Mouse (Mus musculus) thymus, postnatal 14 days (tissue): ENCODE measurements around the gene Pla2g3.

Experiments
- DNase-seq: peaks from one replicate; pipeline ENCODE4 v3.0.0; 2021

Gene Pla2g3

DNA sequence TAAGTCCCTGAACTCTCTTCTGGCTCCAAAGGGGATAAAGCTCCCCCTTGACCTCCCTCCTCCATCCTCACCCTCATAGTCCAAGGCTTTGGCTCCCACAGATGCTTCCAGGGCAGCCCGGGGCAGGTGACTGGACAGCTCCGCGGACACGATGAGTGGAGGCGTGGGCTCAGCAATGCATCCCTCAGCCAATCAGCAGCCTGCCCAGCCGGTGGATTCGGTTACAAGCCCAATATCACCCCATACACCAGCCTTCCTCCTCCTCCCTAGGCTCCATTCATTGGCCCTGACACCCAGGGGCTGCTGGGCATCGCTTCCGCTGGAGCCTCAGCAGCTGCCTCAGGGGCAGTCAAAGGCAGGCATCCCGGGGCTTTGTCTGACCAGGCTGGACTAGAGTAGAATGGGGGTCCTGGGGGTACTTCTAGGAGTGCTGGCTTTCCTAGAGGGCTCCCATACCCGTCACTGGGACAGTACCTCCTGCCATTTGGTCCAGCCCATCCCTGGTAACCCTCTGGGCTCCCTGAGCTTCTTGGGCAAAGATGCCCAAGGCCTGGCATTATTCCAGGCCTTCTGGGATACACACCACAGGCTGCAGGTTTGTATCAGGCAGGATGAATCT lies at the start of gene Pla2g3:
Gene Pla2g3, plus strand, starts transcription at position 333 of the 619 bp plus-strand sequence.
- no peak for DNase-seq

DNA sequence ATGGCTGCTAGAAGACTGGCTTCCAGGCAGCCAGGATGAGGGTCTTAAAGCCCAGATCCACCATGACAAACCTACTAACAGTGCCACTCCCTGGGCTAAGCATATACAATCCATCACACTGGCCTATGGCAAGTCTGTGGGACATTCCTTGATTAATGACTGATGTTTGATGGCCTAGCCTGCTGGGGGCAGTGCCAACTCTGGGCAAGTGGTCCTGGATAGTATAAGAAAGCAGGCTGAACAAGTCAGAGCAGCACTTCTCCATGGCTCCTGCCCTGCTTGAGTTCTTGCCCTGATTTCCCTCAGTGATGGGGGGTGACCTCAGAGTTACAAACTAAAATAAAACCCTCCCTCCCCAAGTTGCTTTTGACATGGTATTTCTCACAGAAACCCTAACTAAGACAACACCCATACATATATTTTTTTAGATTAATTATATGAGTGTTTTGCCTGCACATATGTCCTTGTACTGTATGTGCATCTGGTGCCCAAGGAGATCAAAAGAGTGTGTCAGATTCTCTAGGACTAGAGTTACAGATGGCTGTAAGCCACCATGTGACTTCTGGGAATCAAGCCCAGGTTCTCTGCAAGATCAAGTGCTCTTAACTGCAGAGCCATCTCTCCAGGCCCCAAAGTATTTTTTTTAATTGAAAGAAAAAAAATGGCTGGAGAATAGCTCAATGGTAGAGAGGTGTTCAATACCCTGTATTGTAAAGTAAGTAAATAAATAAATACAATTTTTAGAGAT lies 46.2 kb upstream of the Pla2g3 start:
- DNase-seq, result no peak

DNA sequence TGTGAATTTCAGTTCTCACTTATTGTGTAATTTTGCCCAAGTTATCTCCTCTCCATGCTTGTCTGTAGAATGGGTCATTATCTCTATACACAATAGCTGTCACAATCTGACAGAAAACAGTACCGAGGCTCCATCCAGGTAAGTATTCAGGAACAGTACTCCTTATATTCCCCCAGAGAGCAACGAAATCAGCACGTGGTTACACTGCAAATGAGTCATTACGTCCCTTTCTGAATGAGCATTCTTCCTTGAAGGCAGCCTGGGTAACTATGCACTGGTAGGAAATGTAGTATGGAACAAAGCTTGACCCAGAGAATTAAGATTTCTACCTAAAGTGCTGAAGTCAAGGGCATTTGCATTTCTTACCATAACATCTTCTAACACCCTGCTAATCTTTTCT lies 45.4 kb upstream of the Pla2g3 start:
- no peak for DNase-seq

DNA sequence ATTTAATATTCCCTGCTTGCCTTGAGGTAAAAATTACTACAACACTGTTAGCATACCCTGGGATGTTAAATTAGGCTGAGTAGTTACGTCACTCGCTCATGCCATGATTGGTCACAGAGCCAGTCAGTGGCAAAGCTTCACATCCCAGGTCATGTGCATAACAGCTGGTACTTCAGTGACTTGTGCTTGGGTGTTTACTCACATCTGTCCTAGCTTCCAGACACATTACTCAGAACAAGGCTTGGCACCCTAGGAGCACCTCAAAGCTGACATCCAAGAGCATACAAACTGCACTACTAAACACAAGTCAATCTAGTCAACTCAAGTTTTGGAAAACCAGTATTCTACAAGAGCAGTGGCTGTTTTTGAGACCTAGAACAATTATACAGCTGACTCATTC lies 45.0 kb upstream of the Pla2g3 start:
- no peak for DNase-seq

DNA sequence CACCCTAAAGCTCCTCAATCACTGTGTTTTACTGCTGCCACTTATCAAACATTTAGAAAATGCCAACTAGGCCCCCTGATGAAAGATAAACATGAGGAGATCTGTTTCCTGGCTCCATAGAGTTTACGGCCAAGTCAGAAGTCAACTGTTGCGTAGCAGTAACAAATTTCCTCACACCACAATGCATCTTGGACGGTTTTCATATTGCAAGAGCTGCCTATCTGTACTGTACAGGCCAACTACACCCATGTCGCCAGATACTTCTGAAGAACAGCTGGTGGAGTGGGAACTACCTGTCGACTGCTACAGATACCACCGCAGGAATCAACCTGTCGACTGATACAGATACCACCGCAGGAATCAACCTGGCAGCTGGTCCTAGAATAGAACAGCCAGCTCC lies 43.2 kb upstream of the Pla2g3 start:
- DNase-seq, result no peak

DNA sequence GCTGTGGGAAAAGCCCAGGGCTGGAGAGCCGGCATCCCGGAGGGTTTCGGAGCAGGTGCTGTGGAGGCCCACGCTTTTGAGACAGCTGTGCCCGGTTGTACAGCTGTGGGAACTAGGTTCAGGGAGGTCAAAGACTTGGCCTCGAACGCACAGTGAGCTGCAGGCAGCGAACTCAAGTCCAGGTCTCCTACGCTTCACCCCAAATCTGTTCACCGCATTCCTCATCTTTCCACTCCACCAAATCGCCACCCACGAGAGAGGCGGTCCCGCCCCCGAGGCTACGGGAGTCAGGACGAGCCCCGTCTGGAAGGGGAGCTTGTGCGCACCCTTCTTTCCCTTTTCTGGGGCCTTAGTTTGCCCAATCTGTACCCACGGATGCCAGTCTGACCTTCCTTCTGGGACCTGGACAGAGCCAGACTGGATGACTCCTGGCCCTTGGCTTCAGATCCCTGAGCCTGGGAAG lies 36.4 kb upstream of the Pla2g3 start:
- no peak for DNase-seq

DNA sequence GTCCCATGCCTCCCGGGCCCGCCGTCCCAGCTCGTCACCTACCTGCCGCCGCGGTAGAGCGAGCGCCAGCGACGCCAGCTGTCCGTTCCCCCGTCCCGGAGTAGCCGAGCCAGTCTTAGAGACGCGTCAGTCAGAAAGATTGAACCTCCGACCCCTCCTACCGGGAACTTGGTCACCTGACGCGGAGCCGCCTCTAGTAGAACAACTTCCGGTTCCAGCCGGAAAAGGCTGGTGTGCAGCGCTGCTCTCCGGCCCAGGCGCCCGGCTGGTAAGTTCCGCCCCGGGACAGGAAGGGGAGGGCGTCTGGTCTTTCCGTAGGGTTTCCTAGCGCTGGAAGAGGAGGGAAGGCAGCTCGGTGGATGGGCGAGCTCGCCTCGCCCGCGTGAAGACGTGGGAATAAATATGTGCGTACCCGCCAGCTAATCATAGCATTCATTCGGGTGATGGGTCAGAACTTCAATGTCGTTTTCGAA lies 35.9 kb upstream of the Pla2g3 start, which contains the start of gene Rnf185:
Gene Rnf185, minus strand, starts transcription at position 197 of the 473 bp plus-strand sequence.
- peak; percentile 93 for DNase-seq

DNA sequence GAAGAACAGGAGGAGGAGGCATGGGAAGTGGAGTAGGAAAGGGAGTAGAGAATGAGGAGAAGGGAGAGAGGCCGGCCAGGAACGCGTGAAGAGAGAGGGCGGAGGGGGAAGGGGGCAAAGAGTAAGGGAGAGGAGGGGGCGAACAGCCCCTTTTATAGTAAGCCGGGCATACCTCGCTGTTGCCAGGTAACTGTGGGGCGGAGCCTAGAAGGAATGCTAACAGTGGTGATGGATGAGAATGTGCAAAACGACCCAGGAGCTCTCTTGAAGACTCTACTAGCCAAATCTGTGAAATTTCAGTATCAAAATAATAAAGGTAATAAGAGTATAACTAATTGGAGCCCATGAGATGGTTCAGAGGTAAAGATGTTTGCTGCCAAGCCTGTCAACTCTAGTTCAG lies 35.3 kb upstream of the Pla2g3 start:
- DNase-seq, result peak; percentile 41

DNA sequence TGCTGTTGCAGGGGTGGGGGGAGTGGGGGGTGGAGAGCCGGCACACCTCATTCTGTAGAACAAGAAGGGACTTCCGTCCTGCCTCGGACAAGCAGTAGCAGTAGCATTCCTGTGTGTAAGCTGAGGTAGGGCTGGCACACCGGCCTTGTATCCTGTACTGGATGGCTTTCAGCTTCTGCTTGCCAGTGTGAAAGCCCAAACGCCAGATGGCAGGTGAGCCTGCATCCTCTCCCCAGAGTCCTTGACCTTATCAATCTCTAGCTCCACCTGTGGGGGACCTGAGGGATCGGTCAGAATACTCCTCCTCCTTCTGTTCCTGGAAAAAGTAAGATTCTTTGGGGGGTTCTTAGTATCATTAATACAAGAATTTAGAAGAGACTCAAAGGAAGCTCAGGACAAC lies 34.6 kb upstream of the Pla2g3 start:
- DNase-seq, result peak; percentile 41

DNA sequence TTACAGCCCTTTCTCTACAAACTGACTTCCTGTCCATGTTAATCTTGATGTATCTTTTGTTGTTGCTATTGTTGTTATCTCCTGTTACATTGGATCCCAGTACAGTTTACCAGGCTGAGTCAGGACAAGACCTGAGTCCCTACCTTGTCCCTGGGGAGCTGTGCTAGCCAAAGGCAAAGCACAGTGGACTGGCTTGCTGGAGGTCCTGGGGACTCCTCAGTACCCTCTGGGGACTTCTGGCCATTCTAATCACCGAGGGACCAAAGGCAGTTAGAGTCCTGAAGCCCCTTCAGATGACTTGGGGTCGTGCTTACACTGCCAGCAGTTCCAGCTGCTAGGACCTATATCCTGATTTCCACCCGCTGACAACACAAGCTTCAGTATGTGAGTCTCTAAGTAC lies 33.6 kb upstream of the Pla2g3 start:
- no peak for DNase-seq

DNA sequence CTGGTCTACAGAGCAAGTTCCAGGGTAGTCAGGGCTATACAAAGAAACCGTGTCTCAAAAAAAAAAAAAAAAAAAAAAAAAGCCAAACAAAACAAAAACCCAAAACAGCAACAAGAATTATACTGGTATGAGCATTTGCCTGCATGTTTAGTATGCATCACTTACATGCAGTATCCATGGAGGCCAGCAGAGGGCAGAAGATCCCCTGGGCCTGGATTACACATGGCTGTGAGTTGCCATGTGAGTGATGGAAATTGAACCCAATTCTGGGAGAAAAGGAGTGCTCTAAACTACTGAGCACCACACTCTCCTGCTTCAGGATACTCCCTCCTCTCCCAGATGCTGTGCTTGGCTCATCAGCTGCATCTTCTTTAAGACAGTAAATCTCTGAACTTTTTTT lies 31.7 kb upstream of the Pla2g3 start:
- DNase-seq, result peak; percentile 77

DNA sequence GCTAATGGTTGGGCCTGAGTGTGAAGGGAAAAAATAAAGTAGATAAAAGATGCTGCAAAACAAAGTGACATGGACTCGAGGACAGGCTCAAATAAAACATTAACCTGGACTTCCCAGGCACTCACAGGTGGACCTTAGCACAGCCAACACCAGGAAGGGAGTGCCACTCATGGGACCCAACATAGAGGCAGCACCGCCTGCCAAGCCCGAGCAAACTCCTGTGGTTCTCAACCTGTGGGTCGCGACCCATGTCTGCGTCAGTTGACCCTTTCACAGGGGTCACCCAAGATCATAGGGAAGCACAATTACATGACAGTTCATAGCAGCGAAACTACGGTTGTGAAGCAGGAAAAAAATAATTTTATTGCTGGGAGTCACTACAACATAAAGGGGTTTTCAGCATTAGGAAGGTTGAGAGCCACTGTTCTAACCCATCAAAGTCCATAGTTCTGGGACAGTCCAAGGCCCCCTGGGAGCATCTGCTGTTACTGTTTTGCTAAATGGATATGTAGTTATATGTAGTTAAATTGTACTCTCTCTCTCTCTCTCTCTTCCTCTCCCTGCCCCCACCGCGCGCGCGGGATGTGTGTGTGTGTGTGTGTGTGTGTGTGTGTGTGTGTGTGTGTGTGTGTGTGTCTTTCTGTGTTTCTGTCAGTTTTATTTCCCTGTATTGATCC lies 29.5 kb upstream of the Pla2g3 start:
- DNase-seq, result no peak

DNA sequence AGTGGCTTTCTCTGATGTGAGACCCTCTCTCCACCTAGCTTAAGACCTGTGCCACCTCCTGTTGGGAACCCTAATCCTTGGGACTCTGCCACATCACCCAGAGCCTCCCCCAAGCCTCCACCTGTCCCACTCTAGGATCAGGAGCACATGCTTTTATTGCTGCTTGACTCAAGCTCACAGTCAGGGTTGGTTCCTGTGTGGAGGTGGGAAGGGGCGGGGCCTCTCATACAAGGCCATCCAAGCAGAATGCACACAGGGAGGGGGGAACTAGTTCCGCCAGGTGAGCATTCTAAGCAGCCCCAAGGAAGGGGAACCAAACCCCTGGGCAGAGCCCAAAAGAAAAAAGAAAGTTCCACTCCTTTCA lies 29.0 kb upstream of the Pla2g3 start:
- DNase-seq, result no peak

DNA sequence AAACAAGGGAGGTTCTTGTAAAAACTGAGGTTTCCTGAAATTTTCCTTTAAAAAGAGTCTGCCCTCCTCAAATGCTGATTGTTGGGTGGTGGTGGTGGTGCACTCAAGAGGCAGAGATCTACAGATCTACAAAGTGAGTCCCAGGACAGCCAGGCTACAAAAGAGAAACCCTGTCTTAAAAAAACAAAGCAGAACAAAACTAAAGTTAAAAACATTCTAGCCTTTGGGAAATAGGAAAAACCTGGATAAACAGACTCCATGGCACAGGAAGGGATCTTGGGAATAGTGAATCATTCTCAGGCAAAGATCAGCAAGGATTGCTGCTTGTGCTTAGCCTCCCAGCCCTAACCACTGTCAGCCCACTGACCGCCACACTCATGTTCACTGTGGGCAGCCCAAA lies 25.2 kb upstream of the Pla2g3 start:
- DNase-seq, result no peak

DNA sequence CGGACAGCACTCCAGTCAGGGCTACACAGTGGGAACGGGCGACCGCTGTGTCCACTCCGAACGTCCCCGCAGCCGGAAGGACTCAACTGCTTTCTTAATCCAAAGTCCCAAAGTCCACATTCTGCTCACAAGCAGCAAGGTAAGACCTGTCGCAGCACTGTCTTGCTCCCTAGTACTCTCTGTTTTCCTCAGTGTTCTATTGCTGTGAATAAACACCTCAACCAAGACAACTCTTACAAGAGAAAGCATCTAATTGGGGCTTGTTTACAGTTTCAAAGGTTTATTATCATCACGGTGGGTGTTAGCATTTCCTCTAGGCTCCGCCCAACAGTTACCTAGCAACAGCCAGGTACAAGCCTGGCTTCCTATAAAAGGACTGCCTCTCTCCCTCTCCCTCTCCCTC lies 16.6 kb upstream of the Pla2g3 start:
- no peak for DNase-seq

DNA sequence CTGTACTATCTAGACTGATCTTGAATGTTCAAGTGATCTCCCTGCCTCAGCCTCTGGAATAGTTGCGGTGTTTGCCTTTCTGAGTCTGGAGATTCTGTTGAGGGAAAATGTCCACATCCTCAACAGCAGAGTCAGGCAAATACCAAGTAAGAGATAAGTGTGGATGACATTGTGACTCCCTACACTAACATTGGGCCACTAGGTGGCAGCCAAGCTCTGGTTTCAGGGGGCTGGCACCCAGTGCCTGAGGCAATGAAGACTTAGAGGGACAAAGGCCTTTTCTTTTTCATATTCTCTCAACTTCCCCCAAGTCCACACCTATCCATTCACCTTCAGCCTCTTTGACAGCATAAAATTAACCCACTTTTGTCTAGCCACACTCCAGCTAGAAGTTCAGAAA lies 15.6 kb upstream of the Pla2g3 start:
- DNase-seq, result peak; percentile 84

DNA sequence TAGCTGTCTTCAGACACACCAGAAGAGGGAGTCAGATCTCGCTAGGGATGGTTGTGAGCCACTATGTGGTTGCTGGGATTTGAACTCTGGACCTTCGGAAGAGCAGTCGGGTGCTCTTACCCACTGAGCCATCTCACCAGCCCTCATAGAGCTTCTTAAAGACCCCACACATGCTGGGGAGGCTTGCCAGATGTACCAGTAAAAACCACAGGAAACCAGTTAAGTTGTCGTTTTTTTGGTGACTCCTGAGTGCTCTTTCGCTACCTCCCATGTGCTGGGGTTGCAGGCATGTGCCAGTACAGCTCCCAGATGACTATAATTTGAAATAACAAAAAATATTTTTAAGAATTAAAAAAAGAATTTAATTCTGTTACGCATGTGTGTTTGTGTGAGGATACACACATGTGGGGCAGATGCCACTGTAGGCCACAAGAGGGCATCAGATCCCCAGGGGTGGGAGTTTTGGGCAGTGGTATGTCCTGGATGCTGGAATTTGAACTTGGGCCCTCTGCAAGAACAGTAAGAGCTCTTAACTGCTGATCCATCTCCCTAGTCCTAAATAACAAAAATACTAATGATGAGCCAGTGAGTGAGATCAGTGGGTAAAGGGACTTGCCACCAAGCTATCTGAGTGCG lies 13.5 kb upstream of the Pla2g3 start:
- no peak for DNase-seq

DNA sequence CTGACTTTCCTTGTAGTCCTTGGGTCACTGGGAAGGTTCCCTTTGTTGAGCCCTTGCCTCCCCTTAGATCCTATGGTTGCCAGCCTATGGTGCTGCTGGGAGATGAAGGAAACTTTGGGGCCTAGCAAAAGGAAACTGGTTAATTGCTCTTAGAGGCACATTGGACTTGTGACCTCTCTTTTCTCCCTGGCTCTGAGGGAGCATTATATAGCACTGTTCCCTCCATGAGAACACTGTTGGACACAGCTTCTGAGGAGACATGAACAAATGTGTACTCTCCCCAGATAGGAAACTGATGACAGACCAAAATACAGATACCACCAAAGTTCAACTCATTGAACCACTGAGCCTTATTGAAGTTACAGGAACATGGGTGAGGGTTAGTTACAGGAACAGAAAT lies 12.6 kb upstream of the Pla2g3 start:
- DNase-seq, result no peak

DNA sequence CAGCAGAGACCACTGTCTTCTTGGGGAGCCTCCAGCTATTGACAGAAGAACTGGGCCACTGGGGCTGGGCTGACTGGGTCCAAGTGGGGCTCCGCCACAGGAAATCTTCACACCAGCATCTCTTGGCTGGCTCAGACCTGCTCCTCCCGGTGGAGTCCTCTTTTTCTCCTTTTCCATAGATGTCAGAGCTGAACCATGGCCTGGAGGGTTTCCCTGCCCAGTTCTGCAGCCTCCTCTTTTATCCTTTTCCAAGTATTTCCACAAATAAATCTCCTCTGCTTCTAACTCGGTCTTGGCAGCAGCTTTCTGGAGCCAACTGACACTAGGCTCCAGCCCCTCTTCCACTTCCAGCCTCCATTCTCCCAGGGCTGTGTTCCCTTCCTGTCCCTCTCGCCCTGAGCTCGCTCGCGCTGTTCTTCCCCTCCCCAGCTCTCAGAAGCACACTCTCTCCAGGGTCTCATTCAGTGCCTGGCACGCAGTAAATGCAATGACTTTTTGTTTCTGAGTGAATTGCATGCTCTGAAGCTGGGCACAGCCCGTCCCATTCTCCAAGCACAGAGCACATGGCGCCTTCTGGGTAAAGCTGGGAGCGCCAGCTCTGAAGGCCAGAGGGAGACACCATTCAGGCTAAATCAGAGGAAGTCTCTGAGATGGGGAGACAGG lies 4.0 kb upstream of the Pla2g3 start:
- no peak for DNase-seq

DNA sequence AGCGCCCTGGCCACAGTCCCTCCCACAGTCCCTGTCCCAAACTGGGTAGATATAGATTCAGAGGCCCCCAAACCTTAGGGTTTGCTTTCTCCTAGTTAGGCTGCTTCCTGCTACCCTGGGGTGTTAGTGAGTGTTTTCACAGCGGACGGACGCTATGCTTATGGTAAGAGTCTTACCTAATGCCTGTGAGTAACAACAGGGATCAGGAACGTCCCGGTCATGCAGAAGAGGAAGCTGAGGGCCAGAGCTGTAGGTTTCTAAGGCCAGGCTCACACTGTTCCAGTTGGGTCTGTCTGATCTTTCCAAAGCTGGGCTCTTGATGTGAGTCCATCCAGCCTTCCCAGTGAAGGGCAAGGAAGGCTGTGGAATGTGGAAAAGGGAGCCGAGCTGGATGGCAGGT lies 1.7 kb upstream of the Pla2g3 start:
- DNase-seq, result no peak

DNA sequence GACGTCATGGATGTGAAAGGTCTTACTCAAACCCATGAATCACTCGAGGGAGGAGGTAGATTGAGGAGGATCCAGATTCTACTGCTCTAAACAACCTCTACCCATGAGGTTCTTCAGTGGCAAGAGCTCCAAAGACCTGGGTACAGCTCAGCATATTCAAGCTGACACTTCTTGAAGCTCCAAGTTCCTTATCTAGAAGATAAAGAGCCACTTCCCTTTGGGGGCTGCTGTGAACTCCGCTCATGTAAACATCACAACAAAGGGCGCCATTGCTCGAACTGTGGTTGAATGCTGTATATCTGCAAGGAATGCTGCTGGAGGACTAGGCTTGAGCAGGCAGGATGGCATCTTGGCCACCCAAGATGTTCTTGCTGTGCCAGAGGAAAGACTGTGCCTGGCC lies 952 bp downstream of the Pla2g3 start:
- DNase-seq, result no peak

DNA sequence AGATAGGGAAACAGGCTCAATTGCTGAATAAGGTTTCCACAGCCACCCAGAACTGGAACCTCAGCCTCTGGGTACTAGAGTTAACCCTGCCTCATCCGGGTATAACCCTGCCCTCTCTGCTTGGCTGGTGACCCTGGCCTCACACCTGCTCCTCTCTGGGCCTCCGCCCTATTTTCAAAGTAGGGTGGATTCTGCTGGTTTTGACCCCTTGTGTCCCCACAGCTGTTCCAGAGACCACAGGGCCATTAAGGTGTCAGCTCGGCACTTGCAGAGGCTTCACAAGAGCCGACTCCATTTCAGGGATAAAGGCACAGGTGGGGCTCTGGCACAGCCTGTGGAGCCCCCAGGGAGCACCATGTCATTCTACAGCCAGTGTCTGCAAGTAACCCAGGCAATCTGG lies 4.7 kb downstream of the Pla2g3 start:
- DNase-seq, result no peak

DNA sequence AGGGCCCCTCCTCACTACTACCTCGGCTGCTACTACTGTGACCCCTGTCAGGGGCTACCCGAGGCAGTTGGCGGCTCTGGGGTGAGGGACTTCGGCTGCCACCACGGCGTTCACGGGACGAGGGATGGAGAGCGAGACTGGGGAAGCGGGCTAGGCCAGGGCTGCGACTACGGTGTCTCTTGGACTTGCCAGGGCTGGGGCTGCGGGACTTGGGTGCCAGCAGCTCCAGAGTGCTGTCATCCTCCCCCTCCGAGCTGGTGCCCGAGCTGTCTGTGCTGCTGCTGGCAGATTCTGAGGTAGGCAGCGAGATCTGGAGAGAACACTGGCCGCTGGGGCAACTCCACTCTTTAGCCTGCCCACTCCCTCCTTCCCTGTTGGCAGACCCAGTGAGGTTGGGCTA lies 6.8 kb downstream of the Pla2g3 start:
- no peak for DNase-seq
